Mouse (Mus musculus) liver (tissue): ENCODE data around the gene Lama2.
"Not testable (repeated sequence)": the region's sequence is repeated elsewhere in the genome, so short reads cannot be mapped to it uniquely, and the experiment has no call there.

Source experiments
- DNase-seq: peaks from one replicate; pipeline ENCODE4 v3.0.0-alpha.2; 2020; ENCODE audit warnings: mixed read lengths

Lama2 gene

GRCm38 (mm10) chr10:27001554-27002178 is 617.9 kb downstream of the Lama2 start:
- DNase-seq: no peak

- no peak for DNase-seq
These were observed 622.9 kb downstream of the Lama2 start for GRCm38 (mm10) chr10:26996684-26997083.

DNA sequence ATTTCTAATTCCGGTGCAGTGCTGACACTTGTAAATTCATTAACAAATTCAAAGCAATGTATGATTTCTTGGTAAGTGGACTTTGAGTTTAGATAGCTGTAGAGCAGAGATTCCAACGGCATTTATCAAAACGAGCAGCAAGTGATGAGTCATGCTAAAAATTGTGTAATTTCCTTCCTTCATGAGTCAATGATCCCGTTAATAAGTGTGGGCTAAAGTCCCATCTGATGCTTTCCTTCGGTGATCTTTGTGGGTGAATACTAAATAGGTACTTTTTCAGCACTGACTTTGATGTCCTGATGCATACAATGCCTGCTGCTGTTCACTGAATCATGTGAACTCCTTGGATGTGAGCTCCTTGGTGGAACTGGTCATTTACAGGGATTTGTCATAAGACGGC is 623.6 kb downstream of the Lama2 start:
- no peak for DNase-seq

- peak; percentile 46 for DNase-seq
These were observed 624.2 kb downstream of the Lama2 start for GRCm38 (mm10) chr10:26995182-26995975.

DNA sequence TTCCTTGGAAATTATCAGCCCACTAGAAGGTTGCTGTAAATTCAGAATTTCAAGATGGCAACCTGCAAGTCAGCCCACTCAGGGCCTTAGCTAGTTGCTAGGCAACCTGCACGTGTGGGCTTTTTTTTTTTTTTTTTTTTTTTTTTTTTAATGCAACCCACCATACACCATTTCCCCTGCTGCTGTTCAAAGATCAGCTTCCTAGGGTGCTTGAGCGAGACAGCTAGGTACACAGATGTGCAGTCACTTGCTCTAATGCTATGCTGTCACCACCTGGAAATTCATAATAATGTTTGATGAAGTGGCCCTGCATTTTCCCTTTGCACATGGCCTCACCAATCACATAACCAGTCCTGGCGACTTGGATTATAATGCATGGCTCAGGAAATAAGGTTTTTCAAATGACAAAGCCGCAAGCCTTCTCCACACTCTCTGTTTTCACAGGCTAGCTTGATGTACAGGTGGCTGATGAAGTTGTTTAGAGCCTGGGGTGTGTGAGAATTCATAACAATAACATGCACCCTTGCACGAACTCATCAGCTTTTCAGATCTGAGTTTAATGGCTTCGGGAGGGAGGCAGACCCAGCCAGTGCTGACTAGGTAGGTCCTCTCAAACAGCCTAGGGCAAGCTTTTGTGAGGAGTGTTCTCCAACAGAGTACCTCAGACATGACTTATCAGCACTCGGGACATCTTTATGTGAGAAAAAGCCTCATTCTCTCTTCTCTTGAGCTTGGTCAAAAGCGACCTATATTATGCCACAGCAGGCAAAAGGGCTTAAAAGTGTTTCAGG is 625.4 kb downstream of the Lama2 start:
- DNase-seq: no peak

- DNase-seq: no peak
These were observed 634.1 kb downstream of the Lama2 start for GRCm38 (mm10) chr10:26985451-26985850.

GRCm38 (mm10) chr10:26984082-26984481 is 635.5 kb downstream of the Lama2 start:
- not testable (repeated sequence) for DNase-seq

- no peak for DNase-seq
These were observed 636.0 kb downstream of the Lama2 start for GRCm38 (mm10) chr10:26983583-26983982.

GRCm38 (mm10) chr10:26982621-26983020 is 636.9 kb downstream of the Lama2 start:
- DNase-seq: no peak

GRCm38 (mm10) chr10:26975372-26975771 is 644.2 kb downstream of the Lama2 start:
- peak; percentile 29 for DNase-seq

DNA sequence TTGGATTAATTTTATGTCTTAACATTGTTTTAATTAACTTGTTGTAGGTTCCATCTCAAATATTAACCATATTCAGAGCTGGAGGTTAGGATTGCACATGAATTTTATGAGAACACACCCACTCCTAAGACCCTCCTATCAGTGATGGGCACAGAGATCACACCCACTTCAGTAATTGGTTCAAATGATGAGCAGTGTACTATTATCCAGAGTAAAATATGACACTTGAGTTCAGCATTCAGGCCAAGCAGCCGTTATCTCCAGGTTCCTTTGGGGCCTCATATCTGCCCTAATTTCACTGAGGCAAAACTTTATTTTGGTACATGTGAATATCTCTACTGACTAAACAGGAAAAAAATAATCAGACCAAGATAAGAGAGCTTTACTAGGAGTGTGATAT is 645.3 kb downstream of the Lama2 start:
- DNase-seq: peak; percentile 20

- DNase-seq: peak; percentile 20
These were observed 646.0 kb downstream of the Lama2 start for GRCm38 (mm10) chr10:26973575-26973974.

- no peak for DNase-seq
These were observed 661.0 kb downstream of the Lama2 start for GRCm38 (mm10) chr10:26958513-26958912.

DNA sequence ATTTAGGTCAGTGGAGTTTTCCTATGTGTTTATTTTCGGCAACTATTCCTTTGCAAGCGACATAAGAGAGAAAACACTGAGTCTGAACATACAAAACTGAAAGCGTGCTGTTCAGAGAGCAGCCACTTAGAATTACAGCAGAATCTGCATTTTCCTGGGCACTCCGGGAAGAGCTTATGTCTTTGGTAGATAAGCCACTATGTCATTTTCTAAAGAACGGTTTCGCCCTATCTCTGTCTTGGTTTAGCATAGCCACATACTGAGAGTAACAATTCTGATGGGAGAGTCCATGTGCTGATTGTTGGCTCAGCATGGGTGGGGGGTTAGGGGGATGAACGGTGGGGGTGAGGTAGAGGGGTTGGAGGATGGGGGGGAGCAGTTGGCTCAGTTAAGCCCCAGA is 669.1 kb downstream of the Lama2 start:
- DNase-seq: peak; percentile 14

- peak; percentile 38 for DNase-seq
These were observed 669.9 kb downstream of the Lama2 start for GRCm38 (mm10) chr10:26949667-26950066.

DNA sequence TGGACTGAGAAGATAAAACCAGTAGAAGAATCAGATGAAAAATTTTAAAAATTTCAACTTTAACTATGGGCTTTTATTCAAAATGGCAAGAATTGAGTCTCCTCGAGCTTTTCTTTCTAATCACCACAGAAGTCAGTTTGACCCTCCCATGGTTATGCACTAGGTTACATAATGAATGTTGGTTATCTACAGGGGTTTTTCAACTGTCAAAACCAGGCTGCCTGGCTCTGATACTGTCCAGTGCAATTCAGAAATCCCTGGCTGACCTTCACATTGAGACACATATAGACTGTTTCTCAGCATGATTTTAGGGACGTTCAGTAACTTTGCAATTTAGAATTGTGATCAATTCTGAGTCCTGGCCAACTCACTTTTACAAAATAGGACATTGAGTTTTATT is 671.2 kb downstream of the Lama2 start:
- no peak for DNase-seq

DNA sequence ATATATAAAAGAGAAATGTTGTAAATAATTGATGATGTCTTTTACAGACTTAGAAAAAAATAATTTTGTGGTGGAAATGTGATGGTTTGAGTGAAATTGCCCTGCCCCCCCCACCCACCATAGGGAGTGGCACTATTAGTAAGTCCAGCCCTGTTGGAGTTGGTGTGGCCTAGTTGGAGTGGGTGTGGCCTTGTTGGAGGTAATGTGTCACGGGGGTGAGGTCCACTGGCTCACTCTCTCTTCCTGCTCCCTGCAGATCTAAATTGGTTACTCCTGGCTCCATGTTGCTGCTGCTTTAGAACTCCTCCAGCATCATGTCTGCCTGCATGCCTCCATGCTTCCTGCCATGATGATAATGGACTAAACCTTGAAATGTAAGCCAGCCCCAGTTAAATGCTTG is 680.0 kb downstream of the Lama2 start:
- peak; percentile 4 for DNase-seq

DNA sequence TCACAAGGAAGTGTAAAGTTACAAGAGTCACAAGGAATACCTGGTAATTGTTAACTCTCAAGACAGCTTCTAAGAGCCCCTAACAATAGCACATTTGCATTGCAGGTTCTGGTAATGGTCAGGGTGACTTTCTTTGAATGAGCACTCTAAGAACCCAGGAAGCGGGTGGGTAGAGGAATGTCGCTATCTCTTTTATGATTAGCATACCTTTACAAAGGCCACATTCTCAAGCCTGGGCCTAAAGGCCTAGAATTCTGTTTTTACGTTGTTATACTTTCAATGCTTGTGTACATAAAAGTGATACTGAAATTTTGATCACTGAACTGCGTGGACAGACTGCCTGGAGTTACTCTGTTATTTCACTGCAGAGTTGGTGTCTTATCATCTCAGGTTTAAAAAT is 681.1 kb downstream of the Lama2 start:
- DNase-seq: not testable (repeated sequence)

- DNase-seq: not testable (repeated sequence)
These were observed 683.5 kb downstream of the Lama2 start for GRCm38 (mm10) chr10:26936056-26936455.
